Mouse (Mus musculus) gastrocnemius, adult 8-10 months (tissue): Measurements from ENCODE around the gene Tnpo2. TPM values are rescaled to one million over a fixed set of nuclear protein-coding genes. Genes with fewer than 3 reads are reported as not detected.

Experiments used
- DNase-seq, 2 experiments: peaks; one replicate each; pipeline ENCODE4 v3.0.0; 2022; ENCODE audit warnings: low spot score in 2 of 2
- total RNA-seq, 4 experiments: library from RNA; stranded (reverse); gene quantifications; 2 replicates each; pipeline ENCODE4 v1.2.4; 2022

The Tnpo2 gene
- total RNA-seq, 4 experiments from 2014 or later, result 28.3 to 38.4 (median 32.6) TPM

GRCm38 (mm10) chr8:85026670-85027515 lies 9.8 kb upstream of the Tnpo2 start, which contains the start of gene Trir:
Gene Trir (plus strand): TSS chr8:85026823.
- DNase-seq, result peak; percentile 93 to 96

DNA sequence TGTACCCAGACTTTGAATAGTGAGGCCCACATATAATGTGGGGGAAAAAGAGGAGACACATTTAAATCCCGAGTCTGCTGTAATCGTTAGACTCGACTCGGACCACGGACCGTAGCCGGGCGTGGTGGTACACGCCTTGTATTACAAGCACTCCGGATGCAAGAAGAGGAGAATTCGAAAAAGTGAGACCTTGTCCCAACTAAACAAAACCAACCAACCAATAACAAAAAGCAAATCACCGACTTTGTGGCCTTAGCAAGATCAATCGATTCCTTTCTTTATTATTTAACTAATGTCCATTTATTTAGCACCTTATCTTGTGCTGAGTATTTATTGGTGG lies 9.2 kb upstream of the Tnpo2 start:
- no peak for DNase-seq

DNA sequence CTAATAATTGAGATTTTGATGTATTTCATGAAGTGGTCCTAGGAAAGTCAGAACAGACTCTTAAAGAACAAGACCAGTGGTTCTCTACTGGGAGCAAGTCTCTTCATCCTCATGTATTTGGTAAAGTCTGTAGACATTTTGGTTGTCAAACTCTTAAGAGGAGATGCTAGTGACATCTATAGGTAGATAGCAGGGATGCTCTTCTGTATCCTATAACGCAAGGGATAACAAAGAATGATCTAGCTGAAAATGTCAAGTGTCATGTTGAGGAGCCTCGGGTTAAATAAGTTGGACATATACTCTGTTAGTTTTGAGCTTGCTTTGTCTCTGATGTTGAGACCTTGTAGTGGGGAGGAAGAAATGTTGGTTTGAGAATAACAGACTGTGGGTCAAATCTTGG lies 8.8 kb upstream of the Tnpo2 start:
- no peak for DNase-seq

GRCm38 (mm10) chr8:85029271-85029670 lies 7.4 kb upstream of the Tnpo2 start:
- DNase-seq, result no peak

- no peak for DNase-seq
Measured at GRCm38 (mm10) chr8:85032622-85033311, 3.9 kb upstream of the Tnpo2 start.

GRCm38 (mm10) chr8:85033867-85034266 lies 2.8 kb upstream of the Tnpo2 start:
- no peak for DNase-seq

- DNase-seq, result peak in 1 of 2 experiments; percentile 59
Measured at GRCm38 (mm10) chr8:85034764-85035163, 2.0 kb upstream of the Tnpo2 start.

DNA sequence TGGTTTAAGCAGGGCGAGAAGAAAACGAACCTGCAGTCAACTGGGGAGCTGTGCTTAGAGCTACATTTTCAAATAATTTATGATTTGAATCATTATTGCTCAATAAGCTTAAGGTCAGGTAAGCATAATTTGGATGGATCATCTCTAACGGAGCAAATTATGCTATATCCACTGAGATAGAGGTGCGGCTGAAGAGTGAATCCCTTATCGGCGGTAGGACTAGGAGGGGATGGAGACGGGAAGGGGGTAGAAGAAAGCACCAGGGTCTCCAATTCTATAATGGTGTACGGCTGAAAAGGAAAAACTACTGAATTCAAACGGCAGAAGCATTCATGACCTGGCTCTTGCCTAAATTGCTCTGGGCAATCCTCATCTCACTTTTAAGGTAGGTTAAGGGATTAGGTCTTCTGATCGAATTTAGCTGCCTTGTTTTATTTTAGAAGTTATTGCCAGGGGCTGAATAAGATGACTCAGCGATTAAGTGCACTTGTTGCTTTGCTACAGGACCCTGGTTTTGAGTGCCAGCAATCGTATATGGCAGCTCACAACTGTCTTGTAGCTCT lies 1.5 kb upstream of the Tnpo2 start:
- DNase-seq, result no peak

DNA sequence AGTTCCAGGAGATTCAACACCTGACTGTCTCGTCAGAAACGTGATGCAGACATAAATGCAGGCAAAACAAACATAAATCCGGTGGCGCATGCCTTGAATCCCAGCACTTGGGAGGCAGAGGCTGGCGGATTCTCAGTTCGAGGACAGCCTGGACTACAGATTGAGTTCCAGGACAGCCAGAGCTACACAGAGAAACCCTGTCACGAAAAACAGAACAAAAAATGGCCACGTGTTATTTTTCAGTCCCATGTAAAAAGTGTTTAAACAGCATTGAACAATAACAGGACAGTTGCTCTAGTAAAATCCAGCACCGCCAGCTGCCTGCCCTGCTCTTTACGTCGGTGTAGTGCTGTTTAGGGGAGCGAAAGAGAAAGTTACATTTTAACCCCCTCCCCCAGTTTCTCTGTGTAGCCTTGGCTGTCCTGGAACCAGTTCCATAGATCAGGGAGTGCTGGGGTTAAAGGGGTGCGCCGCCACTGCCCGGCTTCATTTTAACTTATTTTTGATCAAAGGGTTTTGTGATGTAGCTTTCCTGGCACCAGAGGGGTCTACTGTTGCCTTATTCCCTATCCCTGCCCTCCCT lies 896 bp upstream of the Tnpo2 start:
- DNase-seq, result no peak

GRCm38 (mm10) chr8:85036381-85036717 lies 366 bp upstream of the Tnpo2 start:
- no peak for DNase-seq

- DNase-seq, result no peak
Measured at GRCm38 (mm10) chr8:85037366-85037680, 608 bp downstream of the Tnpo2 start.

DNA sequence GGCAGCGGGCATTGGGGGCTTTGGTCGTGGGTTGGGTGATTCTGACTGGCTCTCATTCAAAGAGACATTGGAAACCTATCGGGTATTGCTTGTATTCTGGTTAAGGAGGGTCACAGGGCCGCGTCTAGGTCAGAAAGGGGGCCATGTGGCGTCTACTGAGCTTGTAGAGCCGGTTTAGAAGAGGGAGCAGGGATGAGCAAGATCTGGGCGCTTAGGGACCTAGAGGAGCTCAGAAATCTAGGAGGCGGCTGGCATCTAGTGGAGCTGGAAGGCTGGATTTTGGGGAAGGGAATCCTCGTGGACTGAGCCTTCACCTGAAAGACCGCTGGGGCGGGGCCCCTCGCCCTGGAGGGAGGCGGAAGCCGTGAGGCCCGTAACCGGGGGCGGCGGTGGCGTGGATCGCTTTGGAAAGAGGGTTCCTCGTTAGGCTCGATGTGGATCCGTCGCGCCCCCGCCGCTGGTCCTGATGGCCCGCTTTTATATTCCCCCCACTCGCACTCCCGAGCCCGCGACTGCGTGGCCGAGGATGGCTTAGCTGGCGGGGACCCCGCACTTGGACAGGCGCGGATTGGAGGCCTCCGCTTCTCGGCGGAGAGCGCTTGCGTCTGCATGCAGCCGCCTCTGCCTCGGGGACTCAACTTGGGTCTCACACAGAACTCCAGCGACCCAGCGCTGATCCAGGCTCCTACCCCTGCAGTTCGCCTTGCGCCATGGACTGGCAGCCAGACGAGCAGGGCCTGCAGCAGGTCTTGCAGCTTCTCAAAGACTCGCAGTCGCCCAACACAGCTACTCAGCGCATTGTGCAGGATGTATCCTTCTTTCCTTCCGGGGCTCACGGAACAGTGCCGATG lies 1.2 kb downstream of the Tnpo2 start:
- DNase-seq, result no peak

GRCm38 (mm10) chr8:85043619-85044018 lies 6.9 kb downstream of the Tnpo2 start:
- no peak for DNase-seq

DNA sequence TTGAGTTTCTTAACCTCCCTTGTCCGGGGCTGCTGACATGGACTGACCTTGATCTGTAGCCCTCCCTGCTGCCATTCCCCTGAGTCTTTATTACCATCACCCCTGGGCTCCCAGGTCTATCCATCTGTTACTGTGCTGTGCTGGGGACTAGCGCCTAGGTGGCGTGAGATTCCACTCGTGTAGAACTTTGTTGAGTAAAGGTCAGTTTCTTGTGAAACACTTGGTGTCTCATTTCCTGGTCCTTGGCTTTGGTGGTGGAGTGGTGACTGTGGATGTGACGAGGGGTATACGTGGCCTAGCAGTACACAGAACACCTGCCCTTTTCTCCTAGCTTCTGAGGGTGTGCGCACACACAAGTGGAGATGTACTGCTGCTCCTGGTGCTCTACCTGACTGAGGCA lies 20.7 kb downstream of the Tnpo2 start:
- DNase-seq, result no peak

DNA sequence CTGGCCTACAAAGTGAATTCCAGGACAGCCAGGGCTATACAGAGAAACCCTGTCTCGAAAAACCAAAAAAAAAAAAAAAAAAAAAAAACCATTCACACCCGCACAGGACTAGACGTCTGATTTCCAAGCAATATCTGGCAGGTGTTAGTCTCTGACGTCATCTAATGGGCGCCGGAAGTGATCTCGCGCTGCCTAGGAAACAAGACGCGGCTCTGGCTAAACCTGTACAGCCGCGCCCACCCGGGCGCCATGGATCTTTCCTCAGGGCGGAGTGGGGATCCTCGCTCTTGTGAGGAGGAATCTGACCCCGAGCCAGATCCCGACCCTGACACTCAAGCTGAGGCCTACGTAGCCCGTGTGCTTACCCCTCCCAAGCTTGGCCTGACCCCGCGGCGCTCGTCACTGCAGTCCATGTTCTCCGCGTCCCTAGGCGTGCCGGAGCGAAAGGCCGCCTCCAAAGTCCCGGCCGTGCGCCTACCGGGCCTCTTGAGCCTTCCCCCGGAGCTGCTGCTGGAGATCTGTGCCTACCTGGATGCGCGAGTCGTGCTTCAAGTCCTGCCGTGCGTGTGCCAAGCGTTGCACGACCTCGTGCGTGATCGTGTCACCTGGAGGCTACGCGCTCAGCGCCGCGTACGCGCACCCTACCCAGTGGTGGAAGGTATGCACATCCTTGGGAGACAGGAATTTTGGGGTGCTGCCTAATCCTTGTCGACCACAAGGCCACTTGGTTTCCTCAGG lies 23.3 kb downstream of the Tnpo2 start, which contains the start of gene Fbxw9:
TSS of gene Fbxw9 (plus strand) at position 177 of the 738 bp plus-strand sequence.
- DNase-seq, result peak; percentile 78 to 79

DNA sequence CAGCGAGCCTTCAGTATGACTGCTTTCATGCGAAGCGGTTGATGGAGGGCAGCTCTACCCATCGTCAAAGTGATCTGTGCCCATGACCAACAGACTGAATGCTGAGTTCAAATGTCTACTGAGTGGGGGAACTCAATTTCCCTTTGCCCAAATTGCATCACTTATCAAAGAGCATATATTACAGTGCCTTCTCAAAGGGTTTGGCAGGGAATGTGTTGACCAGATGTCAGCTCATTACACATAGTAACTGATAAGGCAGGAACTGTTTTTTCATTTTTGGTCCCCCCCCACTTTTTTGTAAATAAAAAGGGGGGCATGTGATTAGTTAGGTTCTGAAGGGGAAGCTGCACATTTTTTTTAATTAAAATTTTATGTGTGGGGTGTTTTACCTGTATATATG lies 25.9 kb downstream of the Tnpo2 start:
- DNase-seq, result no peak

GRCm38 (mm10) chr8:85065213-85065612 lies 28.5 kb downstream of the Tnpo2 start:
- DNase-seq, result no peak

- DNase-seq, result no peak
Measured at GRCm38 (mm10) chr8:85067155-85067554, 30.4 kb downstream of the Tnpo2 start.

DNA sequence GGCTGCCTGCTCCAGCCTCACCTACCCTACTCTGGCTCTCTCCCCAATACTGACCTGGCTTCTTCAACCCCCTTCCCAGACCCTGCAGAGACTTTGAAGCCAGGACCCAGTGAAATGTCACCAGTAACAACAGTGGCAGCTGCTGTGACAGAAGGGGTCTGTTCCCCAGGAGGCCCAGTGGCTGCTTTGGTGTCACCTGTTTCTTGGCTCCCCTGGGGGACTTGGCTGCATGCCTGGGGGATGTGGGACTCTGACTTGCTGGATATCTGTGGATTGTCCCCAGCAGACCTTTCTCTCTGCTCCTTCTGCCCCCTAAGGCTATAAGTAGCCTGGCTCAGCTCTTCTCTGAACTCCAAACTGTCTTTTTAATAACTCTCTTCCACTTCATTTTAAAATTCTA lies 31.3 kb downstream of the Tnpo2 start, which contains the start of gene Gm5741:
TSS of gene Gm5741 (minus strand) at position 1 of the 400 bp plus-strand sequence.
- DNase-seq, result no peak

DNA sequence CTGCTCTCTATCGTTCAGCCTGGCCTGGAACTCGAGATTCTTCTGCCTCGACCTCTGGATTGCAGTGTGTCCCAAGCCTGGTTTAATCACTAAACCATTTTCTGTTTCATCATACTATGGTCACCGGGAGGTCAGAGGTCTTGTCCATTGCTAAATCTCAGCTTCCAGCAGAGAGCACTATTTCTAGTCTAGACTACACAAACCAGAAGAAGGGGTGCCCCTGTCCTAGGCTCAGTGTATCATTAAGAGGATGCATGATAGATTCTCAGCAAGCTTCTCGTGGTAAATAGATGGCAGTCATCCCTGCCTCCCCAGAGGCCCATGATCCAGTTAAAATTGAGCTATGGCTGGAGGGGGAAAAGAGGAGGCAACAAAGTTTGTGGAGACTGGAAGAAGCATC lies 34.3 kb downstream of the Tnpo2 start:
- DNase-seq, result no peak
